Mouse (Mus musculus) liver, embryonic 18 days (tissue): ENCODE data around the gene Med7. TPM values are rescaled to one million over a fixed set of nuclear protein-coding genes. Genes with fewer than 3 reads are reported as not detected.

Experiments used
- polyA plus RNA-seq: library from polyadenylated mRNA; depleted of rRNA; stranded (reverse); fragments of >200 nt; gene quantifications from 2 replicates; pipeline ENCODE4 v1.2.3, GENCODE M21; 2012; rRNA removed

Med7 gene
- 22.4 and 22.9 TPM in 2 replicates for polyA plus RNA-seq

GRCm38 (mm10) chr11:46436760-46437458 is at the start of gene Med7:
Gene Med7, plus strand, starts transcription at chr11:46436925.

GRCm38 (mm10) chr11:46389336-46390117 is 47.2 kb upstream of the Med7 start, which contains the start of gene Itk:
Gene Itk, minus strand, starts transcription at chr11:46389515.

GRCm38 (mm10) chr11:46396167-46396859 is 40.4 kb upstream of the Med7 start, which contains the start of gene Fam71b:
Gene Fam71b, plus strand, starts transcription at chr11:46396559.

GRCm38 (mm10) chr11:46454453-46455045 is 17.8 kb downstream of the Med7 start, which contains the start of gene Havcr2:
Gene Havcr2, plus strand, starts transcription at chr11:46454935.

Other genes with a start within 250 kb of the Med7 start
- not detected in 2 replicates for gene Fndc9, start 201.4 kb upstream of the Med7 start, polyA plus RNA-seq
- gene Cyfip2, start 124.1 kb upstream of the Med7 start, polyA plus RNA-seq: 3.7 and 4.7 TPM in 2 replicates
- 0.09 and 0.14 TPM in 2 replicates for gene Itk, start 47.4 kb upstream of the Med7 start, polyA plus RNA-seq
- gene Fam71b, start 40.4 kb upstream of the Med7 start, polyA plus RNA-seq: 0.05 and 0.06 TPM in 2 replicates
- gene Havcr2, start 18.0 kb downstream of the Med7 start, polyA plus RNA-seq: 0.14 and 0.20 TPM in 2 replicates
- gene Gm12169, start 87.3 kb downstream of the Med7 start, polyA plus RNA-seq: not detected in 2 replicates
- not detected in 2 replicates for gene BC053393, start 134.6 kb downstream of the Med7 start, polyA plus RNA-seq
- not detected in 2 replicates for gene Dppa1, start 192.3 kb downstream of the Med7 start, polyA plus RNA-seq